Mouse (Mus musculus) myocyte (in vitro differentiated cells): Measurements from ENCODE around the gene Pym1. TPM values are rescaled to one million over a fixed set of nuclear protein-coding genes. Genes with fewer than 3 reads are reported as not detected.
"Not testable (repeated sequence)": the region's sequence is repeated elsewhere in the genome, so short reads cannot be mapped to it uniquely, and the experiment has no call there.

ENCODE experiments used
- H3K27me3 ChIP-seq: one replicate; pipeline ENCODE4 v1.6.1; 2011; ENCODE audit not compliant: control insufficient read depth, insufficient read depth, insufficient read length
- H3K36me3 ChIP-seq: one replicate; pipeline ENCODE4 v1.6.1; 2011; ENCODE audit not compliant: control insufficient read depth, insufficient read depth
- H3K4me2 ChIP-seq: one replicate; pipeline ENCODE4 v1.6.1; 2011; ENCODE audit warnings: low read depth, control low read depth
- H3K4me3 ChIP-seq: one replicate; pipeline ENCODE4 v1.5.1; 2011; ENCODE audit warnings: mild to moderate bottlenecking, control low read depth, moderate library complexity
- H3K79me2 ChIP-seq: one replicate; pipeline ENCODE4 v1.6.1; 2011; ENCODE audit not compliant: control insufficient read depth, insufficient read depth
- H3ac ChIP-seq: one replicate; pipeline ENCODE4 v1.6.1; 2011; ENCODE audit not compliant: control insufficient read depth, insufficient read length
- CEBPB ChIP-seq: IDR thresholded peaks from 2 replicates; pipeline ENCODE4 v1.6.1; 2011; ENCODE audit warnings: mild to moderate bottlenecking, moderate library complexity; ENCODE audit not compliant: poor library complexity, insufficient read depth, severe bottlenecking
- E2F4 ChIP-seq: IDR thresholded peaks from one replicate; pipeline ENCODE4 v1.6.1; 2011; ENCODE audit warnings: mild to moderate bottlenecking, control low read depth, moderate library complexity; ENCODE audit not compliant: insufficient read depth
- MAX ChIP-seq: IDR thresholded peaks from one replicate; pipeline ENCODE4 v1.6.1; 2011; ENCODE audit warnings: low read depth, mild to moderate bottlenecking, control low read depth
- MYOD1 ChIP-seq, 3 experiments: IDR thresholded peaks; one replicate each; pipeline ENCODE4 v1.6.1; 2011; ENCODE audit warnings: control low read depth in 2 of 3, low read depth in 2 of 3, mild to moderate bottlenecking in 2 of 3, moderate library complexity in 1 of 3; ENCODE audit not compliant: insufficient read length in 2 of 3, control insufficient read depth in 1 of 3
- MYOG ChIP-seq, 3 experiments: IDR thresholded peaks; one replicate each; pipeline ENCODE4 v1.6.1; 2011; ENCODE audit warnings: control low read depth in 2 of 3, low read depth in 2 of 3, mild to moderate bottlenecking in 2 of 3; ENCODE audit not compliant: insufficient read length in 2 of 3, control insufficient read depth in 1 of 3, insufficient read depth in 1 of 3
- POLR2A ChIP-seq: IDR thresholded peaks from one replicate; pipeline ENCODE4 v1.6.1; 2011; ENCODE audit warnings: low read depth, mild to moderate bottlenecking, control low read depth, moderate library complexity; ENCODE audit not compliant: insufficient read length
- POLR2AphosphoS2 ChIP-seq: IDR thresholded peaks from one replicate; pipeline ENCODE4 v1.6.1; 2011; ENCODE audit warnings: low read depth, control low read depth; ENCODE audit not compliant: insufficient read length
- REST ChIP-seq: IDR thresholded peaks from one replicate; pipeline ENCODE4 v1.6.1; 2011; ENCODE audit warnings: mild to moderate bottlenecking, control low read depth, moderate library complexity; ENCODE audit not compliant: insufficient read depth, insufficient read length
- SRF ChIP-seq: IDR thresholded peaks from one replicate; pipeline ENCODE4 v1.6.1; 2011; ENCODE audit warnings: low read depth; ENCODE audit not compliant: control insufficient read depth, insufficient read length
- TCF12 ChIP-seq: IDR thresholded peaks from one replicate; pipeline ENCODE4 v1.6.1; 2011; ENCODE audit warnings: mild to moderate bottlenecking, control low read depth; ENCODE audit not compliant: poor library complexity, insufficient read depth, severe bottlenecking
- TCF3 ChIP-seq: IDR thresholded peaks from one replicate; pipeline ENCODE4 v1.6.1; 2011; ENCODE audit warnings: low read depth, control low read depth; ENCODE audit not compliant: insufficient read length
- USF1 ChIP-seq: IDR thresholded peaks from one replicate; pipeline ENCODE4 v1.6.1; 2011; ENCODE audit warnings: low read depth, mild to moderate bottlenecking, control low read depth, moderate library complexity
- polyA plus RNA-seq: library from polyadenylated mRNA; unstranded; fragments of >200 nt; fragmentation: generic; extraction: Trizol; gene quantifications from one replicate; pipeline ENCODE4 v1.2.1, GENCODE M21; 2012; ENCODE audit warnings: missing spikeins

The Pym1 gene
- polyA plus RNA-seq, 1 experiment, result 32.6 TPM

GRCm38 (mm10) chr10:128703895-128704294, 43.8 kb upstream of the Pym1 start, which contains the start of gene Pmel:
TSS of gene Pmel (plus strand) at chr10:128704195.
- Histone ChIP-seq H3K36me3 (peaks cover 21% of the 10 kb centered on the region), H3K27me3 (no peaks in the 10 kb centered on the region), H3ac (peak within 1 kb of the TSS; percentile 3), H3K4me3 (peak within 1 kb of the TSS; percentile 75), H3K79me2 (peaks cover 12% of the 10 kb centered on the region), H3K4me2 (peak within 1 kb of the TSS; percentile 89)
- TF ChIP-seq CEBPB (no peak), TCF12 (no peak), POLR2A (no peak), POLR2AphosphoS2 (no peak)

- no peak for TF ChIP-seq USF1
- TF ChIP-seq MYOG (IDR thresholded peaks at IDR 0.05; ENCODE audit: control insufficient read depth in 1 of 3, insufficient read depth in 1 of 3, insufficient read length in 2 of 3, low read depth in 2 of 3), result peak in 2 of 3 experiments; percentile 47 to 79
- TF ChIP-seq POLR2A, result peak; percentile 78
- TF ChIP-seq POLR2AphosphoS2, result peak; percentile 78
- no peak for TF ChIP-seq REST
- peak in 2 of 3 experiments; percentile 54 to 71 for TF ChIP-seq MYOD1 (IDR thresholded peaks at IDR 0.05; ENCODE audit: control insufficient read depth in 1 of 3, insufficient read length in 2 of 3, low read depth in 2 of 3)
- TF ChIP-seq E2F4, result peak; percentile 28
- Histone ChIP-seq H3K4me2 (peak within 1 kb of the TSS; percentile 89), H3K79me2 (peaks cover 12% of the 10 kb centered on the region), H3K4me3 (peak within 1 kb of the TSS; percentile 75), H3K27me3 (no peaks in the 10 kb centered on the region), H3K36me3 (peaks cover 21% of the 10 kb centered on the region), H3ac (peak within 1 kb of the TSS; percentile 3)
Observed at GRCm38 (mm10) chr10:128704491-128705316, 43.0 kb upstream of the Pym1 start, which contains the start of gene Cdk2. TSS of gene Cdk2 (minus strand) at chr10:128705031.

- H3K4me2 ChIP-seq, result peak overlapping the region; percentile 88
- TF ChIP-seq POLR2A (no peak), CEBPB (no peak), TCF12 (no peak), MAX (no peak), MYOD1 (IDR thresholded peaks at IDR 0.05; ENCODE audit: control insufficient read depth in 1 of 3, insufficient read length in 2 of 3, low read depth in 2 of 3) (no peak), MYOG (IDR thresholded peaks at IDR 0.05; ENCODE audit: control insufficient read depth in 1 of 3, insufficient read depth in 1 of 3, insufficient read length in 2 of 3, low read depth in 2 of 3) (no peak), E2F4 (no peak), SRF (no peak), POLR2AphosphoS2 (no peak), REST (no peak), TCF3 (no peak)
- H3ac ChIP-seq, result no peak overlapping the region
- H3K27me3 ChIP-seq, result no peaks in the 10 kb centered on the region
- peaks cover 12% of the 10 kb centered on the region for H3K79me2 ChIP-seq
- H3K4me3 ChIP-seq, result peak overlapping the region; percentile 75
- H3K36me3 ChIP-seq, result peaks cover 21% of the 10 kb centered on the region
Observed at GRCm38 (mm10) chr10:128705317-128705693, 42.4 kb upstream of the Pym1 start.

GRCm38 (mm10) chr10:128711318-128711717, 36.4 kb upstream of the Pym1 start:
- not testable (repeated sequence) for H3K79me2 ChIP-seq, H3K4me3 ChIP-seq, H3K36me3 ChIP-seq, H3ac ChIP-seq, H3K4me2 ChIP-seq, H3K27me3 ChIP-seq

GRCm38 (mm10) chr10:128715559-128716537, 31.8 kb upstream of the Pym1 start:
- Histone ChIP-seq H3K4me3 (no peak overlapping the region), H3K79me2 (no peaks in the 10 kb centered on the region), H3K27me3 (no peaks in the 10 kb centered on the region), H3ac (no peak overlapping the region), H3K36me3 (no peaks in the 10 kb centered on the region), H3K4me2 (no peak overlapping the region)
- no peak for TF ChIP-seq E2F4
- TF ChIP-seq TCF3, result no peak
- no peak for TF ChIP-seq REST
- TF ChIP-seq MYOD1 (IDR thresholded peaks at IDR 0.05; ENCODE audit: control insufficient read depth in 1 of 3, insufficient read length in 2 of 3, low read depth in 2 of 3), result no peak
- no peak for TF ChIP-seq TCF12
- TF ChIP-seq POLR2AphosphoS2, result no peak
- no peak for TF ChIP-seq CEBPB
- no peak for TF ChIP-seq USF1
- no peak for TF ChIP-seq MAX
- no peak for TF ChIP-seq POLR2A
- TF ChIP-seq MYOG (IDR thresholded peaks at IDR 0.05; ENCODE audit: control insufficient read depth in 1 of 3, insufficient read depth in 1 of 3, insufficient read length in 2 of 3, low read depth in 2 of 3), result no peak
- TF ChIP-seq SRF, result no peak

- H3K4me2 ChIP-seq, H3K4me3 ChIP-seq, H3ac ChIP-seq, H3K27me3 ChIP-seq, H3K79me2 ChIP-seq: not testable (repeated sequence)
- H3K36me3 ChIP-seq, result peaks cover 15% of the 10 kb centered on the region
Observed at GRCm38 (mm10) chr10:128725466-128725865, 22.2 kb upstream of the Pym1 start.
